Mouse (Mus musculus) liver, embryonic 13.5 days (tissue): Measurements from ENCODE around the gene Atp5h. TPM values are rescaled to one million over a fixed set of nuclear protein-coding genes. Genes with fewer than 3 reads are reported as not detected.

Experiments used
- ATAC-seq: fragments of 200-750 bp; cut with Nextera tagmentation; 2 replicates; pipeline ENCODE4 v1.8.0; 2017; ENCODE audit warnings: low read depth, mild to moderate bottlenecking, moderate number of reproducible peaks, moderate library complexity
- DNase-seq: peaks from one replicate; pipeline ENCODE4 v3.0.0; 2022
- H3K27ac ChIP-seq: fragments of 300-500 bp; sonication (generic); 2 replicates; pipeline ENCODE4 v1.5.1; 2015; ENCODE audit warnings: moderate library complexity, mild to moderate bottlenecking, inconsistent platforms
- H3K27me3 ChIP-seq: fragments of 300-500 bp; sonication (generic); 2 replicates; pipeline ENCODE4 v1.6.1; 2015; ENCODE audit warnings: mild to moderate bottlenecking, inconsistent platforms
- H3K36me3 ChIP-seq: fragments of 300-500 bp; sonication (generic); 2 replicates; pipeline ENCODE4 v1.6.1; 2015; ENCODE audit warnings: mild to moderate bottlenecking, inconsistent platforms
- H3K4me1 ChIP-seq: fragments of 300-500 bp; sonication (generic); replicated peaks from 2 replicates; pipeline ENCODE4 v1.6.1; 2015; ENCODE audit warnings: inconsistent platforms
- H3K4me2 ChIP-seq: fragments of 300-500 bp; sonication (generic); 2 replicates; pipeline ENCODE4 v1.6.1; 2015; ENCODE audit warnings: inconsistent platforms, mild to moderate bottlenecking, moderate library complexity
- H3K4me3 ChIP-seq: fragments of 300-500 bp; sonication (generic); replicated peaks from 2 replicates; pipeline ENCODE4 v1.5.1; 2015; ENCODE audit warnings: mild to moderate bottlenecking, inconsistent platforms
- H3K9ac ChIP-seq: fragments of 300-500 bp; sonication (generic); 2 replicates; pipeline ENCODE4 v1.6.1; 2015; ENCODE audit warnings: mild to moderate bottlenecking, inconsistent platforms
- H3K9me3 ChIP-seq: fragments of 300-500 bp; sonication (generic); replicated peaks from 2 replicates; pipeline ENCODE4 v1.6.1; 2016; ENCODE audit warnings: inconsistent platforms
- WGBS: fragments of 180-500 bp; shearing (Covaris S2); methylation state at CpG from one replicate; pipeline ENCODE4 v1.1.7; 2015; ENCODE audit not compliant: insufficient replicate concordance; 5-methylcytosine and 5-hydroxymethylcytosine counted together
- polyA plus RNA-seq: library from polyadenylated mRNA; unstranded; fragments of >200 nt; fragmentation: Nextera tagmentation; extraction: Ambion mirVana; gene quantifications from 2 replicates; pipeline ENCODE4 v1.2.1, GENCODE M21; 2015

Atp5h gene
- polyA plus RNA-seq, 1 experiment from 2014 or later: 633 TPM

GRCm38 (mm10) chr11:115374695-115375425 lies 44.9 kb downstream of the Atp5h start:
- H3K4me1 ChIP-seq: peaks cover 5% of the 10 kb centered on the region
- no peak overlapping the region for H3K4me2 ChIP-seq
- no peak for ATAC-seq
- H3K36me3 ChIP-seq: no peaks in the 10 kb centered on the region
- WGBS: 44% methylated on average over 12 of the region's 12 CpGs
- no peaks in the 10 kb centered on the region for H3K9me3 ChIP-seq
- no peak overlapping the region for H3K9ac ChIP-seq
- H3K27me3 ChIP-seq: peaks cover 78% of the 10 kb centered on the region
- no peak for DNase-seq
- no peak overlapping the region for H3K4me3 ChIP-seq
- no peak overlapping the region for H3K27ac ChIP-seq

- H3K4me3 ChIP-seq: peak overlapping the region; percentile 26
- H3K36me3 ChIP-seq: no peaks in the 10 kb centered on the region
- DNase-seq (no peak), ATAC-seq (no peak)
- peak overlapping the region; percentile 47 for H3K4me2 ChIP-seq
- H3K9me3 ChIP-seq: no peaks in the 10 kb centered on the region
- H3K27ac ChIP-seq: no peak overlapping the region
- 0 out of 2 replicates have a peak overlapping the region, but pooled peaks have one; percentile 9 for H3K9ac ChIP-seq
- WGBS: 2% methylated on average over 30 of the region's 30 CpGs
- H3K4me1 ChIP-seq: peaks cover 5% of the 10 kb centered on the region
- H3K27me3 ChIP-seq: peaks cover 80% of the 10 kb centered on the region
Measured at GRCm38 (mm10) chr11:115373805-115374694, 45.7 kb downstream of the Atp5h start.

GRCm38 (mm10) chr11:115372737-115373136 lies 47.0 kb downstream of the Atp5h start:
- peaks cover 91% of the 10 kb centered on the region for H3K27me3 ChIP-seq

GRCm38 (mm10) chr11:115372015-115372414 lies 47.7 kb downstream of the Atp5h start:
- Histone ChIP-seq H3K4me2 (no peak overlapping the region), H3K4me1 (peaks cover 12% of the 10 kb centered on the region), H3K9me3 (no peaks in the 10 kb centered on the region), H3K4me3 (no peak overlapping the region), H3K27ac (no peak overlapping the region), H3K9ac (no peak overlapping the region), H3K27me3 (peaks cover 95% of the 10 kb centered on the region), H3K36me3 (no peaks in the 10 kb centered on the region)
- DNase-seq: no peak
- no peak for ATAC-seq
- 46% methylated on average over 1 of the region's 1 CpGs for WGBS

More at GRCm38 (mm10) chr11:115372737-115373136, 47.0 kb downstream of the Atp5h start:
- Histone ChIP-seq H3K27ac (no peak overlapping the region), H3K9me3 (no peaks in the 10 kb centered on the region), H3K36me3 (no peaks in the 10 kb centered on the region), H3K9ac (no peak overlapping the region), H3K4me3 (no peak overlapping the region), H3K4me1 (peaks cover 5% of the 10 kb centered on the region), H3K4me2 (no peak overlapping the region)
- WGBS: 37% methylated on average over 2 of the region's 2 CpGs
- ATAC-seq (no peak), DNase-seq (no peak)

GRCm38 (mm10) chr11:115371354-115371753 lies 48.4 kb downstream of the Atp5h start:
- Histone ChIP-seq H3K4me3 (no peak overlapping the region), H3K4me2 (no peak overlapping the region), H3K27ac (no peak overlapping the region), H3K4me1 (peaks cover 19% of the 10 kb centered on the region), H3K9me3 (no peaks in the 10 kb centered on the region), H3K36me3 (no peaks in the 10 kb centered on the region), H3K27me3 (peaks cover 97% of the 10 kb centered on the region), H3K9ac (no peak overlapping the region)
- DNase-seq: no peak
- ATAC-seq: no peak
- 51% methylated on average over 8 of the region's 8 CpGs for WGBS

GRCm38 (mm10) chr11:115370368-115370767 lies 49.4 kb downstream of the Atp5h start:
- peaks cover 21% of the 10 kb centered on the region for H3K4me1 ChIP-seq
- H3K4me3 ChIP-seq: no peak overlapping the region
- H3K9me3 ChIP-seq: no peaks in the 10 kb centered on the region
- H3K9ac ChIP-seq: no peak overlapping the region
- 39% methylated on average over 7 of the region's 7 CpGs for WGBS
- ATAC-seq (no peak), DNase-seq (no peak)
- H3K36me3 ChIP-seq: no peaks in the 10 kb centered on the region
- no peak overlapping the region for H3K27ac ChIP-seq
- no peak overlapping the region for H3K4me2 ChIP-seq
- peaks cover 97% of the 10 kb centered on the region for H3K27me3 ChIP-seq

GRCm38 (mm10) chr11:115367395-115367944 lies 52.3 kb downstream of the Atp5h start, which contains the start of gene Hid1:
TSS of gene Hid1 (minus strand) at chr11:115367756.
- DNase-seq: peak; percentile 68
- no peaks in the 10 kb centered on the region for H3K36me3 ChIP-seq
- ATAC-seq: peak; percentile 63; the same call in 1 of the 2 replicates
- H3K4me3 ChIP-seq: peak within 1 kb of the TSS; percentile 51
- peaks cover 17% of the 10 kb centered on the region for H3K4me1 ChIP-seq
- WGBS: 1% methylated on average over 39 of the region's 39 CpGs
- H3K4me2 ChIP-seq: peak within 1 kb of the TSS; percentile 70
- H3K9me3 ChIP-seq: no peaks in the 10 kb centered on the region
- no peak within 1 kb of the TSS for H3K27ac ChIP-seq
- H3K9ac ChIP-seq: peak within 1 kb of the TSS; percentile 39
- H3K27me3 ChIP-seq: peaks cover 80% of the 10 kb centered on the region

- H3K4me1 ChIP-seq: peaks cover 17% of the 10 kb centered on the region
- ATAC-seq (peak; percentile 32; the same call in 1 of the 2 replicates), DNase-seq (no peak)
- H3K27ac ChIP-seq: no peak overlapping the region
- no peaks in the 10 kb centered on the region for H3K9me3 ChIP-seq
- peak overlapping the region; percentile 39 for H3K9ac ChIP-seq
- WGBS: 7% methylated on average over 28 of the region's 28 CpGs
- peak overlapping the region; percentile 51 for H3K4me3 ChIP-seq
- H3K4me2 ChIP-seq: peak overlapping the region; percentile 70
- peaks cover 77% of the 10 kb centered on the region for H3K27me3 ChIP-seq
- H3K36me3 ChIP-seq: no peaks in the 10 kb centered on the region
Measured at GRCm38 (mm10) chr11:115366706-115367394, 52.9 kb downstream of the Atp5h start.

GRCm38 (mm10) chr11:115366039-115366705 lies 53.6 kb downstream of the Atp5h start:
- 18% methylated on average over 7 of the region's 7 CpGs for WGBS
- no peak for ATAC-seq
- H3K9me3 ChIP-seq: no peaks in the 10 kb centered on the region
- H3K4me2 ChIP-seq: no peak overlapping the region
- H3K36me3 ChIP-seq: no peaks in the 10 kb centered on the region
- no peak overlapping the region for H3K9ac ChIP-seq
- H3K4me1 ChIP-seq: peaks cover 17% of the 10 kb centered on the region
- DNase-seq: no peak
- no peak overlapping the region for H3K4me3 ChIP-seq
- H3K27me3 ChIP-seq: peaks cover 70% of the 10 kb centered on the region
- H3K27ac ChIP-seq: no peak overlapping the region
